Mouse (Mus musculus) adrenal gland, adult 8-10 months (tissue): ENCODE data around the gene Unc50. TPM values are rescaled to one million over a fixed set of nuclear protein-coding genes. Genes with fewer than 3 reads are reported as not detected.

Source experiments
- DNase-seq: peaks from one replicate; pipeline ENCODE4 v3.0.0; 2022
- total RNA-seq, 4 experiments: library from RNA; stranded (reverse); gene quantifications; 2 replicates each; pipeline ENCODE4 v1.2.4; 2022

Gene Unc50
- total RNA-seq, 4 experiments from 2014 or later, result 72.8 to 82.8 (median 77.7) TPM

GRCm38 (mm10) chr1:37448361-37449095 lies 18.6 kb downstream of the Unc50 start:
- DNase-seq, result peak; percentile 13

GRCm38 (mm10) chr1:37451270-37451669 lies 21.3 kb downstream of the Unc50 start:
- DNase-seq, result no peak

- no peak for DNase-seq
These were observed 27.6 kb downstream of the Unc50 start for GRCm38 (mm10) chr1:37457546-37457945.

- DNase-seq, result no peak
These were observed 35.0 kb downstream of the Unc50 start for GRCm38 (mm10) chr1:37464878-37465452.

GRCm38 (mm10) chr1:37466322-37466995 lies 36.5 kb downstream of the Unc50 start:
- DNase-seq, result no peak

GRCm38 (mm10) chr1:37467806-37468205 lies 37.9 kb downstream of the Unc50 start:
- no peak for DNase-seq

- no peak for DNase-seq
These were observed 39.1 kb downstream of the Unc50 start for GRCm38 (mm10) chr1:37469007-37469406.

- DNase-seq, result no peak
These were observed 41.5 kb downstream of the Unc50 start for GRCm38 (mm10) chr1:37471179-37472148.

GRCm38 (mm10) chr1:37473251-37473650 lies 43.3 kb downstream of the Unc50 start:
- DNase-seq, result no peak

- DNase-seq, result no peak
These were observed 44.1 kb downstream of the Unc50 start for GRCm38 (mm10) chr1:37474046-37474445.

GRCm38 (mm10) chr1:37474634-37475190 lies 44.8 kb downstream of the Unc50 start:
- DNase-seq, result no peak

GRCm38 (mm10) chr1:37475312-37475711 lies 45.4 kb downstream of the Unc50 start:
- DNase-seq, result no peak

- DNase-seq, result no peak
These were observed 47.3 kb downstream of the Unc50 start for GRCm38 (mm10) chr1:37477250-37477649.

- DNase-seq, result no peak
These were observed 48.0 kb downstream of the Unc50 start for GRCm38 (mm10) chr1:37477928-37478327.

- DNase-seq, result no peak
These were observed 48.5 kb downstream of the Unc50 start for GRCm38 (mm10) chr1:37478416-37478815.

- DNase-seq, result no peak
These were observed 49.1 kb downstream of the Unc50 start for GRCm38 (mm10) chr1:37479074-37479473.

GRCm38 (mm10) chr1:37479759-37480158 lies 49.8 kb downstream of the Unc50 start:
- no peak for DNase-seq

GRCm38 (mm10) chr1:37480731-37481130 lies 50.8 kb downstream of the Unc50 start:
- DNase-seq, result no peak

- DNase-seq, result no peak
These were observed 51.4 kb downstream of the Unc50 start for GRCm38 (mm10) chr1:37481331-37481730.

- DNase-seq, result no peak
These were observed 54.7 kb downstream of the Unc50 start for GRCm38 (mm10) chr1:37484612-37485011.

- DNase-seq, result no peak
These were observed 56.5 kb downstream of the Unc50 start for GRCm38 (mm10) chr1:37486439-37486838.

- no peak for DNase-seq
These were observed 57.1 kb downstream of the Unc50 start for GRCm38 (mm10) chr1:37486994-37487393.
